Mouse (Mus musculus) CH12F3 (cell line): ENCODE data around the gene Mfsd13b.
"Not testable (repeated sequence)": the region's sequence is repeated elsewhere in the genome, so short reads cannot be mapped to it uniquely, and the experiment has no call there.

Source experiments
- in situ Hi-C: fragments of 300-500 bp; cut with MboI; formaldehyde crosslinking; loops from 2 replicates; pipeline ENCODE4 v1.14.3; 2020; ENCODE audit warnings: low sequenced_read_pairs

Gene Mfsd13b

DNA sequence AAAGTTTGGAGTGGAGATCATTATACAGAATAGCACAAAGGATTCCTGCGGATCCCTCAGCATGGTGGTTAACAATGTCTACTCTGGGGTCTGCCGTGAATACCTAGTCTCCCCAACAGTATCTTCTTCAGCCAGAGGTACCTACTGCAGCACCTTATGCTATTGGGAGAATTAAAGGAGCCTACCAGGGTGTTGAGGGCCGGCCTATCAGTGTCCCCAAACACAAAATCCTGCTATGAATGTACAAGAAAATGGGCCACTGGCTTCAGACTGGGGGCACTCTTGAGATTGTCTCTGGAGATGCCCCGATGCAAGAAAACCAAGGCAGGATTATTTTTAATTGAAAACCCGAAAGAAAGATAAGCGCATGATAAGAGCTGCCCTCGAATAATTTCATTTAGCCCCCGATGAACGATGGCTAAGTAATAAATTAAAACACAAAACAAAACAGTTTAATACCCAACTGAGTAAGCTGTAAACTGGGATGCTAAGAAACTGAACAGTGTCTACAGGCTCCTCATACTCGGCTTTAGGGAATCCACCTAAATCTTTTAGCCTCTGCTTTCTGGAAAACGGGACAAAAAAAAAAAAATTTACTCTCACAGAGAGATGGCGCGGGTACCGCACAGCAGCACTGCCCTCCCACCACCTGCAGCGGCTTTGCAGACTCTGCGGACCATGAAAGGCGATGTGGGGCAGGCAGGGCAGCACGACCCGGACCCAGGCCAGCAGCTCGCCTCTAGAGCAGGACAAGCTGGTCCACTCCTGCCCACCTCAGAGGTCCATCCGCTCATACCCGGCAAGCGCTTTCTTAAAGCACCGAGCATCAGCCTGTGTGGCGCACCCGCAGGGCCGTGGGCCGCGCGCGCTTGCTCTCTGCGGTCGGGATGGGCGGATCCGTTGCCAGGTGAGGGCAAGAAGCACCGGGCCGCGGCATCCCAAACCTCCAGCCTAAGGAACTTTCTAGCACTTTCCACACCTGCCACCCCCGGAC is 1.1 kb upstream of the Mfsd13b start:
- in situ Hi-C loops = no loop called here

GRCm38 (mm10) chr7:120982968-120983367 is 659 bp downstream of the Mfsd13b start:
- in situ Hi-C loops = no loop called here

DNA sequence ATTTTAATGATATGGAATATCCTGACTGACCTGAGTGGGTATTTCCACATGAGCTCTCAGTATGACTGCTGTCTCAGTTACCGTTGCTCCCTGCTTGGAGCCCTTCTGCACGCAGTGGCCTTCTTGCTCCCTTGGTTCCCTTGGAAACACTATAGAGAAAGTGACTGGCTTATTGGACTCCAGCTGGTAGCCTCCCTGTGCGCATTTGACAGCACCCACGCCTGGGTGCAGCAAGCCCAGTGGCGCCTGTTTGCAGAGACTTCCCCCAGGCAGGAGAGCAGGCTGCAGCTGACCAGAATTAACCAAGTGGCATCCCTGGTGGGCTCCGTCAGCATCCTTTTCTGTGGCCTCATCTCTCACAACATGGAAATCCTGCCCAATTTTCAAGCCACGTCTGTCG is 8.9 kb downstream of the Mfsd13b start:
- in situ Hi-C loops = no loop called here

DNA sequence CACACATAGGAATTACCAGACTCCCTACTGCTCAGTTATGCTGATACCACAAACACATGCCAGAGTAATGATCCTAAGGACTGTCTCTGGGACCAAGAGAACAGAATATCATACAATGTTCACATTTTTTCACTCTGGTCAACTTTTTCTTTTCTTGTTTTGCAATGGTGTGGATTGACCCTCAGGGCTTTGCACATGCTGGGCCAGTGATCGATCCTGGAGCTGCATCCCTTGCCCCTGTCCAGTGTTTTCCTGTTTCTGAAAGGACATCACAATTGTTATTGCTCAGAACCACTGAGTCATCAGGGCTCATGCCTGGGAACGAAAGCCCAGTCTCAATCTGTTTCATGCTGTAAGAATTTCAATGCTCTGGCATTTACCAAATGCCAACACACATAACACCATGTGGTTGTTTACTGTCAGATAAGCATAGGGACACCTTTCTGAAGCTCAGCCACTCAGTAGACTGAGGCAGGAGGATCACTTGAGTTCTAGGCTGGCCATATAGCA is 16.8 kb downstream of the Mfsd13b start:
- in situ Hi-C loops = no loop called here

GRCm38 (mm10) chr7:121000065-121000822 is 17.9 kb downstream of the Mfsd13b start:
- in situ Hi-C loops = no loop called here

DNA sequence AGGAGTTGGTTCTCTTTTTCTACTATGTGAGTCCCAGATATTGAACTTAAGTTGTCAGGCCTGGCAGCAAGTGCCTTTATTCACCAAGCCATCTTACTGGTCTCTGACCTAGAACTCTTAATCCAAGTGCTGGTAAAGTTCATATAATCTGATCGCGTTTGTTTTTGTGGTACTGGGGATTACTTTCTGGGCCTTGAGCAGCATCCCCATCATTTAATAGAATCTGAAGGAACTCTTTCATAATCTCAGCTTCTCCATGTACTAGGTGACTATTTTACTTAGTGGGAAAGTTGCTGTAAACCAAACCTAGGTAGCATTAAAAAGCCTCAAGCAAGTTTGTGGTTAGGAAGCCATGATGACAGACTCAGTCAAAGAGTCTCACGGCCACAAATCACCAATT is 19.6 kb downstream of the Mfsd13b start:
- in situ Hi-C loops = no loop called here

DNA sequence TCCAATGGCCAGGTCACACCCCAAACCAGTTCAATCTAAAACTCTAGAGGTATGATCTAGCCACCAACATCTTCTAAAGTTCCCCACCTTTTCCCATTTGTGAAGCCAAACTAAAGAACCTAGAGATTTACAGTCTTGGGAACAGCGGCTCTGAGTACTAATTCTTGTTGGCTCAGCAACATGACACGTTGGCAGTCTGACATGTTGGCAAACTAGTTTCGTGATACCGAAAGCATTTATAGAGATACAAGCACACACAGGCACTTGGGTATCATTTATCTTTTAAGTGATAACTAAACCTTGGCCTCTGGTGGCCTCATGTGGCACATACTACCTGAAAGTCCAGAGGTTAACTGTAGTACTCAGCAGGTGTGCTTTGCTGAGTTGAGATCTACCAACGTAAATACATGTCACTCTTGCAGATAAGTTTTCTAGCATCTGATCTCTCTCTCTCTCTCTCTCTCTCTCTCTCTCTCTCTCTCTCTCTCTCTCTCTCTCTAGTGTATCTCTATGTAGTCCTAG is 20.2 kb downstream of the Mfsd13b start:
- in situ Hi-C loops = no loop called here

DNA sequence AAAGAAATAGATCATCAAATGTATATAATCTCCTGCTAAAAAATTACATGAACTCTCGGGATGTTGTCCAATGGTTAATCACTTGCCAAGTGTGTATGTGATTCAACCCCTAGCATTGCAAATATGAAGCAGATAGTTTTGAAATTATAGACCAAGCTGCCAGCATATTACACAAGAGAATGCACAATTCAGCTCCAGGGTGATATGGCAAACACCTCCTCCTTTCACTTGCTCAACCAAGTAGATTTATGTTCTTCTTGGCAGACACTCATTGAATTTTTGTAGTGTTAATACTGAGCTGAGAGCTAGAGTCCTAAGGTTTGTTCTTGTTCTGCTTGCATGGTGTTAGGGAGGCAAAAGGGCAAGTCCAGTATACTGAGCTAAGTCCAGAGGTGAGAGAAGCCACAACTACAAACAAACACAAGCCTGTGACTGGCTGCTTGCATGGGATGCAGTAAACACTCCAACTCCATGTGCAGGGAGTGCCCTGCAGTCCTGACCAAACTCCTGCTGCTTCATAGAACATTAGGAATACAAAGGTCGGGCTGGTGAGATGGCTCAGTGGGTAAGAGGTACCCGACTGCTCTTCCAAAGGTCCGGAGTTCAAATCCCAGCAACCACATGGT is 21.6 kb downstream of the Mfsd13b start:
- in situ Hi-C loops = no loop called here

GRCm38 (mm10) chr7:121011794-121012689 is 29.7 kb downstream of the Mfsd13b start:
- in situ Hi-C loops = no loop called here

DNA sequence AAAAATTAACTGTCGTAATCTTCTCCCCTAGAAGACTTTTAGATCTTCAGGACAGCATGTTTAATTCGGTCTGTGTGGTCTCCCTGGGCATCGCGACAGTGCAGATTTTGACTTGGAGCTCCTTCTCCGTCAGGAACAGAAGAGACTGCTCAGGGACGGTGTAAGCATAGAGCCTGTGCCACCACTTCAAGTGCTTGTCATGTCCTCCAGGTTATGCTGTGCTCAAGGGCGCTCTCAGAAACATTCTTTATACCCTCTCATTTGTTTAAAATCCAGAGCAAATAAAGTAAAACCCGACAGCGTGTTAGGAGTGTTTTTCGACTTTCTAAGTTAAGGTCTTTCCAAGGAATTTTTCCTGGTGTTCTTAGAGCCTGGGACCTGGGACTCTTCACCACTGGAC is 32.2 kb downstream of the Mfsd13b start:
- in situ Hi-C loops = no loop called here

DNA sequence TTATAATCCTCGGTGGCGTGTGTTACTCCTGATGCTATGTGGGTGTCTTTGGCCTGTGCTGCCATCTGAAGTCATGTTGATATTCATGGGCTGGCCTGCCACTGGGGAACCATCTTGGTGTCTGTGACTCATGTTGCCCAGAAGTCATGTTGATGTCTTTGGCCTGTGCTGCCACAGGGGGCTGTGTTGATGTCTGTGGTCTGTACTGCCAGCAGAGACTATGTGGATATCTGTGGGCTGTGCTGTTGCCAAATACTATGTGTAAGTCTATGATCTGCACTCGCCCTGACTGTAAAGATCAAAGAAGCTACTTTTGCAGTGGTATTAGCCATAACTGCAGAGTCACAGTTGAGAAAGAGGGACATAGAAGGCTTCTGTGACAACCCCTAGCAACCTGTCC is 36.5 kb downstream of the Mfsd13b start:
- in situ Hi-C loops = no loop called here

DNA sequence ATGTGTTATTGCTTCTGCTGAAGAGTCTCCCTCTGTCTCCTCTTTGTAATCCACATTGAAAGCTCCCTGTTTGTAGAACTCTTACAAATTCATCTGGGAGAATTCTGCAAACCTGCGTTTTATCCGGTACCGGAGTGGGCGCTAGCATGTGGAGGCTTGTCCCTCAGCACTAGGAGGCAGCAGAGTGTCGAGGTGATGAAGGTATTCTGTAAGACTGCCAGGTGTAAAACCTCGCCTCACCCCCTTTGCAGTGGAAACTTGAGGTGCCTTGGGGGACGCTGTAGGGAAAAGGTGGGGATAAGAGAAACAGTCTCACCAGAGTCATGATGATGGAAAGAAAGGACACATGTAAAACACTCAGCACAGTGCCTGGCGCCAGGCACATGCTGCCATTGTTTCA is 38.0 kb downstream of the Mfsd13b start:
- in situ Hi-C loops = no loop called here

- in situ Hi-C loops = no loop called here
Measured at GRCm38 (mm10) chr7:121025221-121026008, 43.1 kb downstream of the Mfsd13b start.

DNA sequence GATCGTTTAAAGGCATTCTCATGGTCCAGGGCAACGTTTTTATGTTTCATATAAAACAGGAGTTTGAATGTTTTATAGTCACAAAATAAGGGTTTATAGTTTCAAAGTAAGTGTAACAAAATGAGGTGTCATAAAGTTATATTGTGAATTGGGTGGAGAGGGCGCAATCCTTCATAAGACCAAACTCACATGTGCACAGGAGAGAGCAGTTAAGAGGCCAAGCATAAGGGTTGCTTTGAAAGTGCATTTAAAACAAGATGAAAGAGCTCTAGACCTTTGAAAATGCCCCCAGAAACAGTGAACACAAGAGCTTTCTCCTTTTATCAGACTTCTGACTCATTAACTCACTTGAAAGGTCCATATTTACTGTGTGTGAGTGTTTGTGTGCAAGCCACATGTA is 44.0 kb downstream of the Mfsd13b start:
- in situ Hi-C loops = no loop called here

- in situ Hi-C loops = not testable (repeated sequence)
Measured at GRCm38 (mm10) chr7:121029947-121030346, 47.6 kb downstream of the Mfsd13b start.

- in situ Hi-C loops = no loop called here
Measured at GRCm38 (mm10) chr7:121033856-121034652, 51.7 kb downstream of the Mfsd13b start, which contains the start of gene Mettl9. Mettl9 (plus strand) TSS chr7:121034445.

DNA sequence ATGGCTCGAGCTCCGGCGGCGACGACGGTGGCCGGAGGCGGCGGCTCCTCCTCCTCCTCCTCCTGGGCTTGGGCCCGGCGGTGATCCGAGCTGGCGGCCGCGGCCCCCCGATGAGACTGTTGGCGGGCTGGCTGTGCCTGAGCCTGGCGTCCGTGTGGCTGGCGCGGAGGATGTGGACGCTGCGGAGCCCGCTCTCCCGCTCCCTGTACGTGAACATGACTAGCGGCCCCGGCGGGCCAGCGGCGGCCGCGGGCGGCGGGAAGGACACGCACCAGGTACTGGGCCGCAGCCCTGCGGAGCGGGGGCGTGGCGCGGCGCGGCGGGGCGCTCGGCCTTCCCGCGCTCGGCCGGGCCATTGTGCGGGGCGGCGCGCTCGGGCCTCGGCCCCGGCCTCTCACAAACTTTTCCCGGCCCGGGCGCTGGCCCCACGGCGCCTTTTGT is 52.4 kb downstream of the Mfsd13b start:
- in situ Hi-C loops = no loop called here

- in situ Hi-C loops = no loop called here
Measured at GRCm38 (mm10) chr7:121035161-121035721, 52.9 kb downstream of the Mfsd13b start.
